Mouse (Mus musculus) adrenal gland, adult 18-20 months (tissue): ENCODE results near the gene Rhox2a. TPM values are rescaled to one million over a fixed set of nuclear protein-coding genes. Genes with fewer than 3 reads are reported as not detected.
"Not testable (repeated sequence)": the region's sequence is repeated elsewhere in the genome, so short reads cannot be mapped to it uniquely, and the experiment has no call there.

Experiments
- DNase-seq, 2 experiments: peaks; one replicate each; pipeline ENCODE4 v3.0.0; 2021 to 2022; ENCODE audit warnings: low spot score in 2 of 2
- long read RNA-seq, 2 experiments: library from polyadenylated mRNA; stranded (forward); transcript quantifications; one replicate each; pipeline ENCODE4 v2.0.0; 2021
- total RNA-seq, 2 experiments: library from RNA; stranded (reverse); gene quantifications; 1 replicate in 1 of 2; 2 replicates in 1 of 2; pipeline ENCODE4 v1.2.3; 2021

The Rhox2a gene
- not detected for total RNA-seq
- long read RNA-seq, experiment 1: 0 reads
- long read RNA-seq, experiment 2: 0 reads

GRCm38 (mm10) chrX:37244676-37245075 is at the start of gene Rhox2a:
Gene Rhox2a (plus strand): TSS chrX:37244976.
- not testable (repeated sequence) for DNase-seq

DNA sequence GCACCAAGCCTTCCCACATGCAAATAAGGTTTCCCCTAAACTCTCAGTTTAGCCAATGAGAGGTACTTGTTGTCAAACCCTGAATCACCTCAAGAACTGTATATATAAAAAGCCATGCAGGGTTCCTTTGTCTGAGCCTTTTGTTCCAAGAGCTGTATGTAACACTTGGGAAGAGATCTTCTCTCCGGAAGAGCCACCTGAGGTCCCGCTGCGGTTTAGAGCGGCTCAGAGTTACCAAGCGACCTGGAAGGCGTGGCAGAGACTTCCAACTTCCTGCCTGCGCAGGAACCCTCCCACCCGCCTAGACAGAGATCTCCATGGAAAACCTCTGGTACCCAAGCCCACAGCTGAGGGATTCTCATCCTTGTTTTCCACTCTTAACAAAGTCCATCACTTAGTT is 46.1 kb upstream of the Rhox2a start:
- DNase-seq: no peak

DNA sequence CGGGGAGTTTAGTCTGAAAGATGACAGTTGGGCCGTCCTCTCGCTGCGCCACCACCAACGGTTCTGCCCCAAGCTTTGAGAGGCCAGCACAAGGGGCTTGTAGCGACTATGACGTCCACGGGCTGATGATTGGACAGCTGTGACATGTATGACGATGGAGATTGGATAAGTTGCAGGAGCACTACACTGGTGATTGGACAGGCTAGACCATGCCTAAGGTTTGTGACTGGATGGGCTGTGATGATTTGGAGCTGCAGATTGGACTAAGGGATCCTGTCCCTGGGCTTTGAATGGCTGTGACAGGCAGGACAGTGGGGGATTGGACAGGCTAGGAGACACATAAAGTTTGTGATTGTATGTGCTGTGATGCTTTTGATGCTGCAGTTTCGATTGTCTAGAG is 33.8 kb upstream of the Rhox2a start, which contains the start of gene Gm9:
Gm9 (minus strand) TSS at position 101 of the 400 bp plus-strand sequence.
- DNase-seq: no peak

- not testable (repeated sequence) for DNase-seq
Observed at GRCm38 (mm10) chrX:37222158-37222557, 22.6 kb upstream of the Rhox2a start, which contains the start of gene Rhox1. Gene Rhox1 (minus strand): TSS chrX:37222258.

- not testable (repeated sequence) for DNase-seq
Observed at GRCm38 (mm10) chrX:37249619-37250018, 4.8 kb downstream of the Rhox2a start, which contains the start of gene Rhox3a. Gene Rhox3a (plus strand): TSS chrX:37249919.

- not testable (repeated sequence) for DNase-seq
Observed at GRCm38 (mm10) chrX:37265038-37265437, 20.3 kb downstream of the Rhox2a start, which contains the start of gene Rhox4a. Gene Rhox4a (plus strand): TSS chrX:37265338.

Other genes starting within 250 kb of the Rhox2a start
- 1 to 10 TPM in 1 of 2 experiments, under 1 TPM in 1; 0.27 to 2.7 TPM for gene Sowahd, start 196.1 kb upstream of the Rhox2a start, total RNA-seq
- 100 to 1,000 TPM; 573 to 575 TPM for gene Rpl39, start 159.6 kb upstream of the Rhox2a start, total RNA-seq
- 10 to 100 TPM; 12.2 to 15.6 TPM for gene Upf3b, start 134.7 kb upstream of the Rhox2a start, total RNA-seq
- gene Nkap, start 118.2 kb upstream of the Rhox2a start, total RNA-seq: 10 to 100 TPM; 10.8 to 15.1 TPM
- not detected for gene Akap14, start 76.1 kb upstream of the Rhox2a start, total RNA-seq
- 100 to 1,000 TPM; 442 to 644 TPM for gene Ndufa1, start 53.8 kb upstream of the Rhox2a start, total RNA-seq
- gene Rnf113a1, start 53.7 kb upstream of the Rhox2a start, total RNA-seq: 1 to 10 TPM; 3.0 to 3.5 TPM
- gene Gm9, start 33.9 kb upstream of the Rhox2a start, total RNA-seq: not detected
- gene Rhox1, start 22.7 kb upstream of the Rhox2a start, total RNA-seq: not detected
- not detected for gene Rhox3a, start 4.9 kb downstream of the Rhox2a start, total RNA-seq
- gene Rhox4a, start 20.4 kb downstream of the Rhox2a start, total RNA-seq: not detected
- gene Rhox3a2, start 135.1 kb downstream of the Rhox2a start, total RNA-seq: not detected
- not detected for gene Rhox4a2, start 145.9 kb downstream of the Rhox2a start, total RNA-seq
- gene Rhox2b, start 167.1 kb downstream of the Rhox2a start, total RNA-seq: not detected
- not detected for gene Rhox4b, start 187.5 kb downstream of the Rhox2a start, total RNA-seq
- not detected for gene Rhox2c, start 208.7 kb downstream of the Rhox2a start, total RNA-seq
- not detected for gene Rhox3c, start 213.6 kb downstream of the Rhox2a start, total RNA-seq
- gene Rhox4c, start 235.4 kb downstream of the Rhox2a start, total RNA-seq: not detected
- gene Rhox2d, start 248.5 kb downstream of the Rhox2a start, total RNA-seq: not detected